Mouse (Mus musculus): Measurements from ENCODE around the gene Trim46. TPM values are rescaled to one million over a fixed set of nuclear protein-coding genes. Genes with fewer than 3 reads are reported as not detected.

Trim46 gene
- total RNA-seq (2014; fragmentation: Nextera tagmentation) (1.8 and 10.1 TPM in 2 replicates), total RNA-seq (2017) (0.64 and 0.76 TPM in 2 replicates), polyA plus RNA-seq (2012) (2.7 and 2.8 TPM in 2 replicates)

GRCm38 (mm10) chr3:89246261-89247100 is at the start of gene Trim46:
Trim46 (minus strand) TSS chr3:89246309.
- Histone ChIP-seq H3K4me3 (ENCODE audit: low read depth, low read length) (peak within 1 kb of the TSS; percentile 84), H3K9me3 (replicated peaks) (no peaks in the 10 kb centered on the region), H3K4me1 (ENCODE audit: insufficient read depth, low read depth, low read length) (peaks cover 67% of the 10 kb centered on the region), H3K27me3 (ENCODE audit: insufficient read depth, low read length) (peaks cover 25% of the 10 kb centered on the region), H3K36me3 (replicated peaks) (peaks cover 28% of the 10 kb centered on the region)
- peak; percentile 66 for ATAC-seq (ENCODE audit: extremely low read depth, insufficient number of reproducible peaks, low FRiP score, poor library complexity, severe bottlenecking)
- DNase-seq (ENCODE audit: low spot score), result peak; percentile 84
- no peak for TF ChIP-seq POLR2AphosphoS5 (IDR thresholded peaks at IDR 0.05; ENCODE audit: insufficient replicate concordance, low read depth, low read length)
- no peak for TF ChIP-seq GATA2 (IDR thresholded peaks at IDR 0.05; ENCODE audit: borderline replicate concordance, low read depth, low read length)
- TF ChIP-seq GATA1 (IDR thresholded peaks at IDR 0.05; ENCODE audit: borderline replicate concordance, low read length), result no peak
- TF ChIP-seq CTCF (IDR thresholded peaks at IDR 0.05; ENCODE audit: low read depth, low read length), result peak; percentile 90
- no peak for TF ChIP-seq TAL1 (conservative IDR thresholded peaks at IDR 0.05; ENCODE audit: low read depth, low read length)

GRCm38 (mm10) chr3:89295685-89296230 is 49.6 kb upstream of the Trim46 start:
- H3K27me3 ChIP-seq (ENCODE audit: insufficient read depth, low read length), result peaks cover 57% of the 10 kb centered on the region
- ATAC-seq (ENCODE audit: extremely low read depth, insufficient number of reproducible peaks, low FRiP score, poor library complexity, severe bottlenecking) (no peak), DNase-seq (ENCODE audit: low spot score) (no peak)
- H3K36me3 ChIP-seq (replicated peaks), result no peaks in the 10 kb centered on the region
- H3K4me1 ChIP-seq (ENCODE audit: insufficient read depth, low read depth, low read length), result no peaks in the 10 kb centered on the region
- no peaks in the 10 kb centered on the region for H3K9me3 ChIP-seq (replicated peaks)
- TF ChIP-seq CTCF (IDR thresholded peaks at IDR 0.05; ENCODE audit: low read depth, low read length) (no peak), POLR2AphosphoS5 (IDR thresholded peaks at IDR 0.05; ENCODE audit: insufficient replicate concordance, low read depth, low read length) (no peak), GATA2 (IDR thresholded peaks at IDR 0.05; ENCODE audit: borderline replicate concordance, low read depth, low read length) (no peak), GATA1 (IDR thresholded peaks at IDR 0.05; ENCODE audit: borderline replicate concordance, low read length) (no peak), TAL1 (conservative IDR thresholded peaks at IDR 0.05; ENCODE audit: low read depth, low read length) (no peak)
- no peak overlapping the region for H3K4me3 ChIP-seq (ENCODE audit: low read depth, low read length)

- H3K27me3 ChIP-seq (ENCODE audit: insufficient read depth, low read length), result peaks cover 52% of the 10 kb centered on the region
- no peaks in the 10 kb centered on the region for H3K9me3 ChIP-seq (replicated peaks)
- ATAC-seq (ENCODE audit: extremely low read depth, insufficient number of reproducible peaks, low FRiP score, poor library complexity, severe bottlenecking) (no peak), DNase-seq (ENCODE audit: low spot score) (no peak)
- no peak overlapping the region for H3K4me3 ChIP-seq (ENCODE audit: low read depth, low read length)
- no peaks in the 10 kb centered on the region for H3K36me3 ChIP-seq (replicated peaks)
- no peak for TF ChIP-seq POLR2AphosphoS5 (IDR thresholded peaks at IDR 0.05; ENCODE audit: insufficient replicate concordance, low read depth, low read length)
- TF ChIP-seq TAL1 (conservative IDR thresholded peaks at IDR 0.05; ENCODE audit: low read depth, low read length), result no peak
- TF ChIP-seq GATA1 (IDR thresholded peaks at IDR 0.05; ENCODE audit: borderline replicate concordance, low read length), result no peak
- TF ChIP-seq CTCF (IDR thresholded peaks at IDR 0.05; ENCODE audit: low read depth, low read length), result no peak
- TF ChIP-seq GATA2 (IDR thresholded peaks at IDR 0.05; ENCODE audit: borderline replicate concordance, low read depth, low read length), result no peak
- H3K4me1 ChIP-seq (ENCODE audit: insufficient read depth, low read depth, low read length), result no peaks in the 10 kb centered on the region
These were observed 48.1 kb upstream of the Trim46 start for GRCm38 (mm10) chr3:89294195-89294594.

GRCm38 (mm10) chr3:89293247-89293918 is 47.3 kb upstream of the Trim46 start:
- no peak for DNase-seq (ENCODE audit: low spot score)
- ATAC-seq (ENCODE audit: extremely low read depth, insufficient number of reproducible peaks, low FRiP score, poor library complexity, severe bottlenecking), result no peak
- peaks cover 56% of the 10 kb centered on the region for H3K27me3 ChIP-seq (ENCODE audit: insufficient read depth, low read length)

GRCm38 (mm10) chr3:89292303-89292702 is 46.2 kb upstream of the Trim46 start:
- Histone ChIP-seq H3K4me1 (ENCODE audit: insufficient read depth, low read depth, low read length) (no peaks in the 10 kb centered on the region), H3K4me3 (ENCODE audit: low read depth, low read length) (no peak overlapping the region), H3K36me3 (replicated peaks) (no peaks in the 10 kb centered on the region), H3K9me3 (replicated peaks) (no peaks in the 10 kb centered on the region), H3K27me3 (ENCODE audit: insufficient read depth, low read length) (peaks cover 64% of the 10 kb centered on the region)
- TF ChIP-seq CTCF (IDR thresholded peaks at IDR 0.05; ENCODE audit: low read depth, low read length) (no peak), POLR2AphosphoS5 (IDR thresholded peaks at IDR 0.05; ENCODE audit: insufficient replicate concordance, low read depth, low read length) (no peak), GATA1 (IDR thresholded peaks at IDR 0.05; ENCODE audit: borderline replicate concordance, low read length) (no peak), GATA2 (IDR thresholded peaks at IDR 0.05; ENCODE audit: borderline replicate concordance, low read depth, low read length) (no peak)
- ATAC-seq (ENCODE audit: extremely low read depth, insufficient number of reproducible peaks, low FRiP score, poor library complexity, severe bottlenecking), result no peak
- DNase-seq (ENCODE audit: low spot score), result no peak

More at GRCm38 (mm10) chr3:89293247-89293918, 47.3 kb upstream of the Trim46 start:
- Histone ChIP-seq H3K9me3 (replicated peaks) (no peaks in the 10 kb centered on the region), H3K4me1 (ENCODE audit: insufficient read depth, low read depth, low read length) (no peaks in the 10 kb centered on the region), H3K4me3 (ENCODE audit: low read depth, low read length) (no peak overlapping the region), H3K36me3 (replicated peaks) (no peaks in the 10 kb centered on the region)
- no peak for TF ChIP-seq GATA2 (IDR thresholded peaks at IDR 0.05; ENCODE audit: borderline replicate concordance, low read depth, low read length)
- no peak for TF ChIP-seq TAL1 (conservative IDR thresholded peaks at IDR 0.05; ENCODE audit: low read depth, low read length)
- no peak for TF ChIP-seq GATA1 (IDR thresholded peaks at IDR 0.05; ENCODE audit: borderline replicate concordance, low read length)
- TF ChIP-seq POLR2AphosphoS5 (IDR thresholded peaks at IDR 0.05; ENCODE audit: insufficient replicate concordance, low read depth, low read length), result no peak
- TF ChIP-seq CTCF (IDR thresholded peaks at IDR 0.05; ENCODE audit: low read depth, low read length), result no peak

GRCm38 (mm10) chr3:89291874-89292273 is 45.8 kb upstream of the Trim46 start:
- ATAC-seq (ENCODE audit: extremely low read depth, insufficient number of reproducible peaks, low FRiP score, poor library complexity, severe bottlenecking), result no peak
- TF ChIP-seq GATA1 (IDR thresholded peaks at IDR 0.05; ENCODE audit: borderline replicate concordance, low read length), result no peak
- no peak for TF ChIP-seq TAL1 (conservative IDR thresholded peaks at IDR 0.05; ENCODE audit: low read depth, low read length)
- TF ChIP-seq CTCF (IDR thresholded peaks at IDR 0.05; ENCODE audit: low read depth, low read length), result no peak
- no peak for TF ChIP-seq POLR2AphosphoS5 (IDR thresholded peaks at IDR 0.05; ENCODE audit: insufficient replicate concordance, low read depth, low read length)
- TF ChIP-seq GATA2 (IDR thresholded peaks at IDR 0.05; ENCODE audit: borderline replicate concordance, low read depth, low read length), result no peak
- peaks cover 66% of the 10 kb centered on the region for H3K27me3 ChIP-seq (ENCODE audit: insufficient read depth, low read length)
- DNase-seq (ENCODE audit: low spot score), result no peak
- H3K36me3 ChIP-seq (replicated peaks), result no peaks in the 10 kb centered on the region
- no peaks in the 10 kb centered on the region for H3K4me1 ChIP-seq (ENCODE audit: insufficient read depth, low read depth, low read length)
- H3K9me3 ChIP-seq (replicated peaks), result no peaks in the 10 kb centered on the region
- H3K4me3 ChIP-seq (ENCODE audit: low read depth, low read length), result no peak overlapping the region

All from G1E (cell line).